Mouse (Mus musculus): Measurements from ENCODE around the gene Rrh.
"Not testable (repeated sequence)": the region's sequence is repeated elsewhere in the genome, so short reads cannot be mapped to it uniquely, and the experiment has no call there.

The Rrh gene

GRCm38 (mm10) chr3:129782746-129783145 is 39.6 kb downstream of the Rrh start:
- no peak for DNase-seq (ENCODE audit: inconsistent ontology term)

GRCm38 (mm10) chr3:129781435-129781834 is 41.0 kb downstream of the Rrh start:
- DNase-seq (ENCODE audit: inconsistent ontology term), result no peak

GRCm38 (mm10) chr3:129771210-129771609 is 51.2 kb downstream of the Rrh start:
- DNase-seq (ENCODE audit: inconsistent ontology term), result no peak

GRCm38 (mm10) chr3:129766971-129767794 is 55.2 kb downstream of the Rrh start:
- no peak for DNase-seq (ENCODE audit: inconsistent ontology term)

- DNase-seq (ENCODE audit: inconsistent ontology term), result no peak
Observed at GRCm38 (mm10) chr3:129766106-129766505, 56.3 kb downstream of the Rrh start.

- not testable (repeated sequence) for DNase-seq (ENCODE audit: inconsistent ontology term)
Observed at GRCm38 (mm10) chr3:129757599-129757998, 64.8 kb downstream of the Rrh start.

GRCm38 (mm10) chr3:129754650-129755604 is 67.5 kb downstream of the Rrh start, which contains the start of gene Egf:
Gene Egf (minus strand): TSS chr3:129755316.
- DNase-seq (ENCODE audit: inconsistent ontology term), result peak; percentile 35

Data from Muller cell, postnatal 12 days (primary cell).